15 mouse cellular contexts compared by ENCODE assay signal in genomic region chr1:63857933-63858649, GRCm38 (mm10).
DNase-seq lines count a peak whose midpoint lies in the region; ATAC-seq lines count a peak whose summit lies in the region.
"Had no signal": no experiment of that assay in that cellular context is flagged by ENCODE, and none has a peak within 500 bp of the region (broad histone marks: within the 10 kb centered on the region; RNA-seq: fewer than 3 reads in every experiment).

No protein-coding gene starts in this region.

- H3K4me1 ChIP-seq in forebrain, embryonic 12.5 days, result peaks cover 14% of the 10 kb centered on the region
- no peaks in the 10 kb centered on the region for H3K4me1 ChIP-seq in forebrain, embryonic 11.5 days (replicated peaks; ENCODE audit: control insufficient read depth, insufficient read depth, low read length)
- H3K4me1 ChIP-seq in neural tube, embryonic 13.5 days (replicated peaks), result peaks cover 16% of the 10 kb centered on the region
- H3K4me1 ChIP-seq in hindbrain, embryonic 15.5 days (replicated peaks), result peaks cover 16% of the 10 kb centered on the region
- peaks cover 10% of the 10 kb centered on the region; the same call in 1 of the 2 replicates for H3K4me1 ChIP-seq in neural tube, embryonic 14.5 days (ENCODE audit: control insufficient read depth, insufficient read depth, low read length)
- no peaks in the 10 kb centered on the region for H3K4me1 ChIP-seq in limb, embryonic 10.5 days
- H3K4me1 ChIP-seq: limb, embryonic 12.5 days had no signal

- no peak overlapping the region for H3K4me3 ChIP-seq in forebrain, embryonic 12.5 days (replicated peaks)
- H3K4me3 ChIP-seq in forebrain, embryonic 11.5 days (ENCODE audit: low read depth, low read length), result no peak overlapping the region
- H3K4me3 ChIP-seq in neural tube, embryonic 13.5 days, result no peak overlapping the region
- no peak overlapping the region for H3K4me3 ChIP-seq in hindbrain, embryonic 15.5 days
- no peak overlapping the region for H3K4me3 ChIP-seq in neural tube, embryonic 14.5 days (ENCODE audit: low read depth, low read length)
- no peak overlapping the region for H3K4me3 ChIP-seq in limb, embryonic 10.5 days
- H3K4me3 ChIP-seq: limb, embryonic 12.5 days had no signal

- no peak overlapping the region for H3K4me2 ChIP-seq in forebrain, embryonic 12.5 days
- no peak overlapping the region for H3K4me2 ChIP-seq in forebrain, embryonic 11.5 days (ENCODE audit: low read depth, low read length, severe bottlenecking)
- H3K4me2 ChIP-seq in neural tube, embryonic 13.5 days, result no peak overlapping the region
- peak overlapping the region; percentile 1; the same call in 1 of the 2 replicates for H3K4me2 ChIP-seq in hindbrain, embryonic 15.5 days
- H3K4me2 ChIP-seq in neural tube, embryonic 14.5 days (ENCODE audit: low read depth, low read length), result no peak overlapping the region
- H3K4me2 ChIP-seq: limb, embryonic 12.5 days had no signal

- H3K9ac ChIP-seq in forebrain, embryonic 12.5 days, result no peak overlapping the region
- no peak overlapping the region for H3K9ac ChIP-seq in forebrain, embryonic 11.5 days (ENCODE audit: low read length)
- H3K9ac ChIP-seq in neural tube, embryonic 13.5 days, result no peak overlapping the region
- no peak overlapping the region for H3K9ac ChIP-seq in hindbrain, embryonic 15.5 days
- no peak overlapping the region for H3K9ac ChIP-seq in neural tube, embryonic 14.5 days (replicated peaks; ENCODE audit: low read depth, low read length)
- H3K9ac ChIP-seq: limb, embryonic 12.5 days had no signal

- 47% methylated on average over 6 of the region's 6 CpGs for WGBS in forebrain, embryonic 12.5 days
- WGBS in forebrain, embryonic 11.5 days, result 61% methylated on average over 6 of the region's 6 CpGs
- 43% methylated on average over 6 of the region's 6 CpGs for WGBS in neural tube, embryonic 13.5 days
- WGBS in hindbrain, embryonic 15.5 days, result 24% methylated on average over 6 of the region's 6 CpGs
- 32% methylated on average over 6 of the region's 6 CpGs for WGBS in neural tube, embryonic 14.5 days
- WGBS in limb, embryonic 10.5 days, result 81% methylated on average over 6 of the region's 6 CpGs

- 0 out of 2 replicates have a peak overlapping the region, but pooled peaks have one; percentile 27 for H3K27ac ChIP-seq in forebrain, embryonic 12.5 days
- no peak overlapping the region for H3K27ac ChIP-seq in forebrain, embryonic 11.5 days (ENCODE audit: low read depth, low read length)
- peak overlapping the region; percentile 75 for H3K27ac ChIP-seq in neural tube, embryonic 13.5 days (replicated peaks)
- H3K27ac ChIP-seq in hindbrain, embryonic 15.5 days (replicated peaks), result peak overlapping the region; percentile 78
- H3K27ac ChIP-seq in neural tube, embryonic 14.5 days (ENCODE audit: low read depth, low read length), result peak overlapping the region; percentile 68
- H3K27ac ChIP-seq in limb, embryonic 10.5 days, result no peak overlapping the region
- H3K27ac ChIP-seq: limb, embryonic 12.5 days had no signal

- no peaks in the 10 kb centered on the region for H3K9me3 ChIP-seq in forebrain, embryonic 12.5 days
- no peaks in the 10 kb centered on the region for H3K9me3 ChIP-seq in forebrain, embryonic 11.5 days (ENCODE audit: control insufficient read depth, low read length)
- no peaks in the 10 kb centered on the region for H3K9me3 ChIP-seq in neural tube, embryonic 13.5 days
- H3K9me3 ChIP-seq in hindbrain, embryonic 15.5 days, result no peaks in the 10 kb centered on the region
- H3K9me3 ChIP-seq in neural tube, embryonic 14.5 days (ENCODE audit: control insufficient read depth, low read length), result no peaks in the 10 kb centered on the region
- no peaks in the 10 kb centered on the region for H3K9me3 ChIP-seq in limb, embryonic 10.5 days (replicated peaks)
- H3K9me3 ChIP-seq: G1E; limb, embryonic 12.5 days had no signal

- H3K27me3 ChIP-seq in forebrain, embryonic 12.5 days, result no peaks in the 10 kb centered on the region
- H3K27me3 ChIP-seq in forebrain, embryonic 11.5 days (ENCODE audit: control insufficient read depth, insufficient read depth, low read length), result no peaks in the 10 kb centered on the region
- no peaks in the 10 kb centered on the region for H3K27me3 ChIP-seq in neural tube, embryonic 13.5 days
- no peaks in the 10 kb centered on the region for H3K27me3 ChIP-seq in hindbrain, embryonic 15.5 days
- no peaks in the 10 kb centered on the region for H3K27me3 ChIP-seq in neural tube, embryonic 14.5 days (ENCODE audit: control insufficient read depth, insufficient read depth, low read length)
- H3K27me3 ChIP-seq in limb, embryonic 10.5 days (ENCODE audit: low read depth, poor library complexity, severe bottlenecking), result no peaks in the 10 kb centered on the region
- H3K27me3 ChIP-seq: limb, embryonic 12.5 days had no signal

- DNase-seq in forebrain, embryonic 11.5 days (ENCODE audit: low spot score), result no peak
- no peak for DNase-seq in neural tube, embryonic 10.5 days (ENCODE audit: extremely low spot score, low spot score)
- no peak for DNase-seq in right cerebral cortex, postnatal 36 days (ENCODE audit: low spot score in 2 of 2)
- no peak for DNase-seq in limb, embryonic 10.5 days (ENCODE audit: low spot score)
- DNase-seq: gastrocnemius, postnatal 10 days; kidney, adult 11 months; layer of hippocampus, adult 9-11 months; lung, adult 18-20 months; thymus, adult 18-20 months had no signal

- ATAC-seq in forebrain, embryonic 12.5 days (ENCODE audit: low FRiP score), result peak; percentile 36; the same call in 1 of the 2 replicates
- no peak for ATAC-seq in forebrain, embryonic 11.5 days (replicated peaks; ENCODE audit: low FRiP score)
- peak; percentile 71 for ATAC-seq in neural tube, embryonic 13.5 days (ENCODE audit: low read depth)
- peak; percentile 71 for ATAC-seq in hindbrain, embryonic 15.5 days (ENCODE audit: low FRiP score, low read depth)
- ATAC-seq in neural tube, embryonic 14.5 days (ENCODE audit: low read depth), result peak; percentile 54

- no peaks in the 10 kb centered on the region for H3K36me3 ChIP-seq in forebrain, embryonic 12.5 days (replicated peaks)
- no peaks in the 10 kb centered on the region for H3K36me3 ChIP-seq in forebrain, embryonic 11.5 days (ENCODE audit: control insufficient read depth, insufficient read depth, low read length)
- H3K36me3 ChIP-seq in neural tube, embryonic 13.5 days, result no peaks in the 10 kb centered on the region
- H3K36me3 ChIP-seq in hindbrain, embryonic 15.5 days, result no peaks in the 10 kb centered on the region
- no peaks in the 10 kb centered on the region for H3K36me3 ChIP-seq in neural tube, embryonic 14.5 days (ENCODE audit: control insufficient read depth, insufficient read depth, low read length)
- H3K36me3 ChIP-seq in limb, embryonic 10.5 days, result no peaks in the 10 kb centered on the region
- H3K36me3 ChIP-seq: G1E; limb, embryonic 12.5 days had no signal

Comparison
In these comparisons a context has a peak if more than half of its experiments do, and no peak if none do; other contexts are left out.
1. H3K27ac ChIP-seq: peak in forebrain, embryonic 12.5 days (single experiment), neural tube, embryonic 13.5 days (single experiment), hindbrain, embryonic 15.5 days (single experiment) and neural tube, embryonic 14.5 days (single experiment); none in forebrain, embryonic 11.5 days (single experiment) and limb, embryonic 10.5 days (single experiment).